Mouse (Mus musculus) lung, adult 18-20 months (tissue): Measurements from ENCODE around the gene Angel2.

Source experiments
- DNase-seq, 2 experiments: peaks; one replicate each; pipeline ENCODE4 v3.0.0; 2022; ENCODE audit warnings: mixed read lengths in 2 of 2

Angel2 gene

GRCm38 (mm10) chr1:190930181-190930580 is 5.3 kb downstream of the Angel2 start:
- no peak for DNase-seq

GRCm38 (mm10) chr1:190939803-190940202 is 14.9 kb downstream of the Angel2 start:
- no peak for DNase-seq

- peak; percentile 63 to 65 for DNase-seq
These were observed 19.3 kb downstream of the Angel2 start for GRCm38 (mm10) chr1:190944109-190944760.

- DNase-seq, result no peak
These were observed 23.1 kb downstream of the Angel2 start for GRCm38 (mm10) chr1:190947986-190948385.

GRCm38 (mm10) chr1:190948439-190948838 is 23.5 kb downstream of the Angel2 start:
- DNase-seq, result no peak

GRCm38 (mm10) chr1:190948846-190949245 is 23.9 kb downstream of the Angel2 start:
- no peak for DNase-seq

GRCm38 (mm10) chr1:190951014-190951413 is 26.1 kb downstream of the Angel2 start:
- no peak for DNase-seq

- DNase-seq, result no peak
These were observed 28.1 kb downstream of the Angel2 start for GRCm38 (mm10) chr1:190953009-190953408.

- DNase-seq, result no peak
These were observed 33.9 kb downstream of the Angel2 start for GRCm38 (mm10) chr1:190958821-190959220.

- no peak for DNase-seq
These were observed 37.8 kb downstream of the Angel2 start for GRCm38 (mm10) chr1:190962760-190963159.

- DNase-seq, result no peak
These were observed 40.3 kb downstream of the Angel2 start for GRCm38 (mm10) chr1:190964992-190965780.

- DNase-seq, result no peak
These were observed 43.1 kb downstream of the Angel2 start for GRCm38 (mm10) chr1:190968010-190968409.

- DNase-seq, result no peak
These were observed 47.0 kb downstream of the Angel2 start for GRCm38 (mm10) chr1:190971708-190972610.

GRCm38 (mm10) chr1:190972612-190973192 is 47.8 kb downstream of the Angel2 start:
- no peak for DNase-seq

- no peak for DNase-seq
These were observed 49.3 kb downstream of the Angel2 start for GRCm38 (mm10) chr1:190974191-190974590.

GRCm38 (mm10) chr1:190974833-190975232 is 49.9 kb downstream of the Angel2 start:
- no peak for DNase-seq

GRCm38 (mm10) chr1:190976887-190977573 is 52.1 kb downstream of the Angel2 start:
- DNase-seq, result no peak

- no peak for DNase-seq
These were observed 53.1 kb downstream of the Angel2 start for GRCm38 (mm10) chr1:190978001-190978400.

- no peak for DNase-seq
These were observed 53.7 kb downstream of the Angel2 start for GRCm38 (mm10) chr1:190978511-190979073.

- DNase-seq, result peak; percentile 67 to 76
These were observed 54.2 kb downstream of the Angel2 start, which contains the start of gene Vash2 for GRCm38 (mm10) chr1:190979100-190979563. TSS of gene Vash2 (minus strand) at chr1:190979296.

GRCm38 (mm10) chr1:190980470-190980869 is 55.6 kb downstream of the Angel2 start:
- DNase-seq, result no peak

- no peak for DNase-seq
These were observed 56.5 kb downstream of the Angel2 start for GRCm38 (mm10) chr1:190981412-190981811.
